Mouse (Mus musculus): ENCODE measurements around the gene Pzp. TPM values are rescaled to one million over a fixed set of nuclear protein-coding genes. Genes with fewer than 3 reads are reported as not detected.

Gene Pzp
- total and polyA plus RNA-seq, 2 experiments, result 1,553 to 1,917 TPM

- Histone ChIP-seq H3K27ac (replicated peaks; ENCODE audit: insufficient read depth, low read depth, low read length) (peak within 1 kb of the TSS; percentile 96), H3K4me3 (ENCODE audit: insufficient read depth, low read depth, low read length) (peak within 1 kb of the TSS; percentile 92), H3K27me3 (ENCODE audit: control insufficient read depth, insufficient read depth, low read length) (no peaks in the 10 kb centered on the region), H3K36me3 (ENCODE audit: control insufficient read depth, insufficient read depth, low read length) (peaks cover 18% of the 10 kb centered on the region), H3K4me1 (ENCODE audit: control insufficient read depth, insufficient read depth, low read length) (peaks cover 19% of the 10 kb centered on the region), H3K9ac (ENCODE audit: low read depth, low read length) (peak within 1 kb of the TSS; percentile 96), H3K79me2 (ENCODE audit: control insufficient read depth, insufficient read depth, low read length) (no peaks in the 10 kb centered on the region; the same call in 1 of the 2 replicates)
- peak; percentile 78 for DNase-seq (ENCODE audit: extremely low read depth, low read depth, low spot score)
- TF ChIP-seq POLR2A (IDR thresholded peaks at IDR 0.05; ENCODE audit: extremely low read depth, insufficient read depth, low read length), result peak; percentile 92
- no peak for TF ChIP-seq CTCF (IDR thresholded peaks at IDR 0.05; ENCODE audit: low read depth, low read length)
- WGBS, result under 1% methylated on average over 67 of the region's 67 CpGs
Observed at GRCm38 (mm10) chr6:128438317-128438870, 88.1 kb downstream of the Pzp start, which contains the start of gene Fkbp4. TSS of gene Fkbp4 (minus strand) at chr6:128438677.

DNA sequence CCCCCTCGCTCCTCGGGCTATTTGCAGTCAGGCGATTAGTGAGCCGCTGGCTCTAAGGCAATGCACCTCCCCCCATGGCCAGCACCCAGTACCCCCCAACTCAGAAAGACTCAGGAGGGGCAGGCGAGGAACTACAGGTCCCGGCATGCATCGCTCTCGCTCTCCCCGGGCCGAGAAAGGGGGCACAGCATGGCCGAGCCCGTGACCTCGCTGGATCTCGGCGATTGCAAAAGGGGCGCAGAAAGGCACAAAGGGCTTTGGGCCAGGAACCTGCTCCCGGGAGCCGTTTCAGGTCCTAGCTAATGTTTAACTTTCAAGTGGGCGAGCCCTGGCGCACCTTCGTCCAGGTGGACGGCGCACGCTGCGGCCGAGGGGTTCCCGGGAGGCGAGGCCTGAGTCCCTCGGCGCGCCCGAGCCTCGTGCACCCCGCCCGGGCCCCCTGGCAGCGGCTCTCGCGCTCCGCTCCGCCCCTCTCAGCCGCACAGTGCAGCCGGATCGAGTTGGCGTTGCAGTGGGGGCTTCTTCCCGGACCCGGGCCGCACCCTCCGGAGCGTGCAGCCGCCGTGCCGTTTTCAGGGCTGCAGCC lies 88.7 kb downstream of the Pzp start:
- peak overlapping the region; percentile 92 for H3K4me3 ChIP-seq (ENCODE audit: insufficient read depth, low read depth, low read length)
- H3K27ac ChIP-seq (replicated peaks; ENCODE audit: insufficient read depth, low read depth, low read length), result peak overlapping the region; percentile 96
- peak; percentile 87 for DNase-seq (ENCODE audit: extremely low read depth, low read depth, low spot score)
- WGBS, result under 1% methylated on average over 50 of the region's 52 CpGs
- no peaks in the 10 kb centered on the region for H3K27me3 ChIP-seq (ENCODE audit: control insufficient read depth, insufficient read depth, low read length)
- TF ChIP-seq POLR2A (IDR thresholded peaks at IDR 0.05; ENCODE audit: extremely low read depth, insufficient read depth, low read length) (0 out of 2 replicates have a peak, but pooled peaks have one; percentile 19), CTCF (IDR thresholded peaks at IDR 0.05; ENCODE audit: low read depth, low read length) (no peak)
- H3K9ac ChIP-seq (ENCODE audit: low read depth, low read length), result peak overlapping the region; percentile 96
- peaks cover 19% of the 10 kb centered on the region for H3K4me1 ChIP-seq (ENCODE audit: control insufficient read depth, insufficient read depth, low read length)
- peaks cover 24% of the 10 kb centered on the region for H3K36me3 ChIP-seq (ENCODE audit: control insufficient read depth, insufficient read depth, low read length)
- H3K79me2 ChIP-seq (ENCODE audit: control insufficient read depth, insufficient read depth, low read length), result no peaks in the 10 kb centered on the region; the same call in 1 of the 2 replicates

GRCm38 (mm10) chr6:128437288-128437687 lies 89.2 kb downstream of the Pzp start:
- Histone ChIP-seq H3K79me2 (ENCODE audit: control insufficient read depth, insufficient read depth, low read length) (no peaks in the 10 kb centered on the region; the same call in 1 of the 2 replicates), H3K36me3 (ENCODE audit: control insufficient read depth, insufficient read depth, low read length) (peaks cover 29% of the 10 kb centered on the region), H3K4me3 (ENCODE audit: insufficient read depth, low read depth, low read length) (peak overlapping the region; percentile 92), H3K9ac (ENCODE audit: low read depth, low read length) (peak overlapping the region; percentile 96), H3K4me1 (ENCODE audit: control insufficient read depth, insufficient read depth, low read length) (peaks cover 19% of the 10 kb centered on the region), H3K27ac (replicated peaks; ENCODE audit: insufficient read depth, low read depth, low read length) (peak overlapping the region; percentile 95), H3K27me3 (ENCODE audit: control insufficient read depth, insufficient read depth, low read length) (no peaks in the 10 kb centered on the region)
- WGBS, result 7% methylated on average over 10 of the region's 10 CpGs
- no peak for DNase-seq (ENCODE audit: extremely low read depth, low read depth, low spot score)
- no peak for TF ChIP-seq CTCF (IDR thresholded peaks at IDR 0.05; ENCODE audit: low read depth, low read length)
- no peak for TF ChIP-seq POLR2A (IDR thresholded peaks at IDR 0.05; ENCODE audit: extremely low read depth, insufficient read depth, low read length)

- Histone ChIP-seq H3K4me1 (ENCODE audit: control insufficient read depth, insufficient read depth, low read length) (peaks cover 19% of the 10 kb centered on the region), H3K79me2 (ENCODE audit: control insufficient read depth, insufficient read depth, low read length) (no peaks in the 10 kb centered on the region; the same call in 1 of the 2 replicates), H3K27ac (replicated peaks; ENCODE audit: insufficient read depth, low read depth, low read length) (peak overlapping the region; percentile 95), H3K27me3 (ENCODE audit: control insufficient read depth, insufficient read depth, low read length) (no peaks in the 10 kb centered on the region), H3K4me3 (ENCODE audit: insufficient read depth, low read depth, low read length) (peak overlapping the region; percentile 31), H3K9ac (ENCODE audit: low read depth, low read length) (peak overlapping the region; percentile 96), H3K36me3 (ENCODE audit: control insufficient read depth, insufficient read depth, low read length) (peaks cover 36% of the 10 kb centered on the region)
- 30% methylated on average over 8 of the region's 8 CpGs for WGBS
- TF ChIP-seq CTCF (IDR thresholded peaks at IDR 0.05; ENCODE audit: low read depth, low read length) (no peak), POLR2A (IDR thresholded peaks at IDR 0.05; ENCODE audit: extremely low read depth, insufficient read depth, low read length) (no peak)
- peak; percentile 92 for DNase-seq (ENCODE audit: extremely low read depth, low read depth, low spot score)
Observed at GRCm38 (mm10) chr6:128436356-128437005, 90.0 kb downstream of the Pzp start.

DNA sequence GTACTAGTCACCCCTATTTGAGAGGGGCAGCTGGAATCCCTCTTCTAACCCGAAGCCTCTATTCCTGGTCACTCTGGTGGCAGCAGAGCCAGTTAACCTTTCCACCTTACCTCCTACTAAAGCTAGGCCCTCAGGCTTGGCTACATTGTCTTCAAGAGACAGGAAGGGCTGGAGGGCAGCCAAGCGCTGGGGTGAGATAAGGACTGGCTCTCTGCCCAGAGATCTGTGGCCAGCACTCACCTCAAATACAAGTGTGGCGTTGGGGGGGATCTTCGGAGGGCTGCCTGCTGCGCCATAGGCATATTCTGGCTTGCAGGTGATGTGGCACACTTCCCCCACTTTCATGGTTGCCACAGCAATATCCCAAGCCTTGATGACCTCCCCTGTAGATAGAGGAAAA lies 91.0 kb downstream of the Pzp start:
- Histone ChIP-seq H3K36me3 (ENCODE audit: control insufficient read depth, insufficient read depth, low read length) (peaks cover 43% of the 10 kb centered on the region), H3K4me3 (ENCODE audit: insufficient read depth, low read depth, low read length) (no peak overlapping the region), H3K27me3 (ENCODE audit: control insufficient read depth, insufficient read depth, low read length) (no peaks in the 10 kb centered on the region), H3K79me2 (ENCODE audit: control insufficient read depth, insufficient read depth, low read length) (no peaks in the 10 kb centered on the region; the same call in 1 of the 2 replicates), H3K27ac (replicated peaks; ENCODE audit: insufficient read depth, low read depth, low read length) (peak overlapping the region; percentile 95), H3K9ac (ENCODE audit: low read depth, low read length) (0 out of 2 replicates have a peak overlapping the region, but pooled peaks have one; percentile 19), H3K4me1 (ENCODE audit: control insufficient read depth, insufficient read depth, low read length) (peaks cover 19% of the 10 kb centered on the region)
- WGBS, result 12% methylated on average over 5 of the region's 5 CpGs
- TF ChIP-seq POLR2A (IDR thresholded peaks at IDR 0.05; ENCODE audit: extremely low read depth, insufficient read depth, low read length), result no peak
- no peak for TF ChIP-seq CTCF (IDR thresholded peaks at IDR 0.05; ENCODE audit: low read depth, low read length)
- peak; percentile 87 for DNase-seq (ENCODE audit: extremely low read depth, low read depth, low spot score)

Other genes starting within 250 kb of the Pzp start
- 0.13 and 0.18 TPM in 2 replicates for gene Tead4, start 225.9 kb downstream of the Pzp start, total RNA-seq (2014; rRNA removed)
- gene Tead4, start 225.9 kb downstream of the Pzp start, polyA plus RNA-seq (2012; rRNA removed), result 0.06 and 0.39 TPM in 2 replicates
- gene Tulp3, start 170.9 kb downstream of the Pzp start, total RNA-seq (2014; rRNA removed), result 0.74 TPM in 2 replicates
- gene Tulp3, start 170.9 kb downstream of the Pzp start, polyA plus RNA-seq (2012; rRNA removed), result 0.86 and 0.92 TPM in 2 replicates
- 2.9 and 3.0 TPM in 2 replicates for gene Rhno1, start 163.8 kb downstream of the Pzp start, total RNA-seq (2014; rRNA removed)
- gene Rhno1, start 163.8 kb downstream of the Pzp start, polyA plus RNA-seq (2012; rRNA removed), result 3.0 and 4.2 TPM in 2 replicates
- gene Foxm1, start 163.8 kb downstream of the Pzp start, total RNA-seq (2014; rRNA removed), result 0.27 TPM in 1 of 2 replicates, not detected in the other
- 0.40 and 0.94 TPM in 2 replicates for gene Foxm1, start 163.8 kb downstream of the Pzp start, polyA plus RNA-seq (2012; rRNA removed)
- gene Tex52, start 151.3 kb downstream of the Pzp start, total RNA-seq (2014; rRNA removed), result not detected in 2 replicates
- not detected in 2 replicates for gene Tex52, start 151.3 kb downstream of the Pzp start, polyA plus RNA-seq (2012; rRNA removed)
- not detected in 2 replicates for gene Gm44596, start 151.2 kb downstream of the Pzp start, total RNA-seq (2014; rRNA removed)
- gene Gm44596, start 151.2 kb downstream of the Pzp start, polyA plus RNA-seq (2012; rRNA removed), result not detected in 2 replicates
- 0.09 and 0.27 TPM in 2 replicates for gene Nrip2, start 127.4 kb downstream of the Pzp start, total RNA-seq (2014; rRNA removed)
- gene Nrip2, start 127.4 kb downstream of the Pzp start, polyA plus RNA-seq (2012; rRNA removed), result not detected in 2 replicates
- gene Itfg2, start 101.8 kb downstream of the Pzp start, total RNA-seq (2014; rRNA removed), result 3.1 and 4.9 TPM in 2 replicates
- gene Itfg2, start 101.8 kb downstream of the Pzp start, polyA plus RNA-seq (2012; rRNA removed), result 10.6 and 12.1 TPM in 2 replicates
- 129 and 150 TPM in 2 replicates for gene Fkbp4, start 88.0 kb downstream of the Pzp start, total RNA-seq (2014; rRNA removed)
- gene Fkbp4, start 88.0 kb downstream of the Pzp start, polyA plus RNA-seq (2012; rRNA removed), result 99.8 and 146 TPM in 2 replicates
- 3.8 and 8.8 TPM in 2 replicates for gene A2ml1, start 54.9 kb upstream of the Pzp start, total RNA-seq (2014; rRNA removed)
- gene A2ml1, start 54.9 kb upstream of the Pzp start, polyA plus RNA-seq (2012; rRNA removed), result 3.7 and 7.5 TPM in 2 replicates
- not detected in 2 replicates for gene Klrb1a, start 96.8 kb upstream of the Pzp start, total RNA-seq (2014; rRNA removed)
- not detected in 2 replicates for gene Klrb1a, start 96.8 kb upstream of the Pzp start, polyA plus RNA-seq (2012; rRNA removed)
- gene Clec2h, start 135.7 kb upstream of the Pzp start, total RNA-seq (2014; rRNA removed), result 9.0 and 25.9 TPM in 2 replicates
- gene Clec2h, start 135.7 kb upstream of the Pzp start, polyA plus RNA-seq (2012; rRNA removed), result 0.22 and 0.62 TPM in 2 replicates
- not detected in 2 replicates for gene Klrb1, start 196.3 kb upstream of the Pzp start, total RNA-seq (2014; rRNA removed)
- gene Klrb1, start 196.3 kb upstream of the Pzp start, polyA plus RNA-seq (2012; rRNA removed), result not detected in 2 replicates

All from liver, adult 2 months (tissue).